Mouse (Mus musculus) testis, adult 2 months (tissue): Measurements from ENCODE around the gene Msantd3.

Experiments used
- CTCF ChIP-seq: fragments of 200-500 bp; IDR thresholded peaks from 2 replicates; pipeline ENCODE4 v1.5.1; 2012; ENCODE audit warnings: low read depth, mild to moderate bottlenecking, inconsistent platforms, low read length, moderate library complexity; ENCODE audit not compliant: control insufficient read depth, insufficient read depth, insufficient replicate concordance
- POLR2A ChIP-seq: fragments of 200-500 bp; IDR thresholded peaks from 2 replicates; pipeline ENCODE4 v1.6.1; 2012; ENCODE audit warnings: low read depth, mild to moderate bottlenecking, inconsistent platforms, low read length, moderate library complexity; ENCODE audit not compliant: control insufficient read depth

DNA sequence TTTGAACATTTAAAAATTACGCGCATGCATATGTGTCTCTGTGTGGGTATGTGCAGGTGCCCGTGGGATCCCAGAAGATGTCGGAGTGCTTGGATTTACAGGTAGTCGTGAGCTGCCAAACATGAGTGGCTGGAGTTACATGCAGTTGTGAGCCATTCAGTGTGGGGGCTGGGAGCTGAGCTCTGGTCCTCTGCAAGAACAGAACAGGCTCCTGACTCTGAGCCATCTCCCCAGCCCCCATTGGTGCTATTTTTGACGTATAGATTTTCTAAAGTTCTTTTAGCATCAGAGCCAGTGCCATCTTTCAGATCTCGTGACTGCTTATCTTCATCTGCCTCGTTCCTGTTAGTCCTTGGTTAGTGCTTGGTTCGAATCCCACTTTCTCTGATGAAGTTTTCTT lies 69.8 kb downstream of the Msantd3 start:
- no peak for TF ChIP-seq CTCF
- no peak for TF ChIP-seq POLR2A
